Mouse (Mus musculus) erythroid progenitor cell, adult 5-6 weeks (primary cell): ENCODE measurements around the gene Tmem203. TPM values are rescaled to one million over a fixed set of nuclear protein-coding genes. Genes with fewer than 3 reads are reported as not detected.

ENCODE experiments used
- ATAC-seq: replicated peaks from 2 replicates; pipeline ENCODE4 v1.8.0; 2016; ENCODE audit warnings: moderate number of reproducible peaks, mild to moderate bottlenecking, moderate TSS enrichment, inconsistent platforms; ENCODE audit not compliant: poor library complexity, low FRiP score, severe bottlenecking
- total RNA-seq, 2 experiments: library from RNA; stranded (forward) in 1 of 2; stranded (reverse) in 1 of 2; fragments of 150-400 nt in 1 of 2; fragments of 186-747, 209-891 nt in 1 of 2; gene quantifications; 2 replicates each; pipeline versions ENCODE4 v1.2.3 to v1.2.4; 2015 to 2017; ENCODE audit warnings: low replicate concordance in 2 of 2

Gene Tmem203
- total RNA-seq, 2 experiments from 2014 or later = 8.5 to 18.9 TPM

- no peak for ATAC-seq
These were observed 32.8 kb downstream of the Tmem203 start, which contains the start of gene Tmem210 for GRCm38 (mm10) chr2:25287927-25288649. Tmem210 (plus strand) TSS chr2:25288145.

GRCm38 (mm10) chr2:25288734-25289345, 33.6 kb downstream of the Tmem203 start:
- no peak for ATAC-seq

- no peak for ATAC-seq
These were observed 34.4 kb downstream of the Tmem203 start, which contains the start of gene Lrrc26 for GRCm38 (mm10) chr2:25289651-25290050. Lrrc26 (plus strand) TSS chr2:25289915.

- ATAC-seq = no peak
These were observed 35.0 kb downstream of the Tmem203 start for GRCm38 (mm10) chr2:25290101-25290815.

GRCm38 (mm10) chr2:25290816-25291130, 35.5 kb downstream of the Tmem203 start:
- no peak for ATAC-seq

GRCm38 (mm10) chr2:25291184-25292053, 36.2 kb downstream of the Tmem203 start:
- ATAC-seq = no peak

- no peak for ATAC-seq
These were observed 36.9 kb downstream of the Tmem203 start for GRCm38 (mm10) chr2:25292054-25292544.

- peak; percentile 58; the same call in 1 of the 2 replicates for ATAC-seq
These were observed 37.6 kb downstream of the Tmem203 start for GRCm38 (mm10) chr2:25292856-25293255.

GRCm38 (mm10) chr2:25293706-25294105, 38.5 kb downstream of the Tmem203 start:
- no peak for ATAC-seq

GRCm38 (mm10) chr2:25297093-25297492, 41.9 kb downstream of the Tmem203 start:
- no peak for ATAC-seq

- no peak for ATAC-seq
These were observed 42.8 kb downstream of the Tmem203 start for GRCm38 (mm10) chr2:25298046-25298445.

- no peak for ATAC-seq
These were observed 48.2 kb downstream of the Tmem203 start for GRCm38 (mm10) chr2:25303452-25303851.

- ATAC-seq = no peak
These were observed 48.9 kb downstream of the Tmem203 start for GRCm38 (mm10) chr2:25303931-25304656.

- 0 out of 2 replicates have a peak, but pooled peaks have one; percentile 7 for ATAC-seq
These were observed 49.7 kb downstream of the Tmem203 start for GRCm38 (mm10) chr2:25304657-25305541.
